Mouse (Mus musculus): ENCODE data around the gene Ttc30b.

DNA sequence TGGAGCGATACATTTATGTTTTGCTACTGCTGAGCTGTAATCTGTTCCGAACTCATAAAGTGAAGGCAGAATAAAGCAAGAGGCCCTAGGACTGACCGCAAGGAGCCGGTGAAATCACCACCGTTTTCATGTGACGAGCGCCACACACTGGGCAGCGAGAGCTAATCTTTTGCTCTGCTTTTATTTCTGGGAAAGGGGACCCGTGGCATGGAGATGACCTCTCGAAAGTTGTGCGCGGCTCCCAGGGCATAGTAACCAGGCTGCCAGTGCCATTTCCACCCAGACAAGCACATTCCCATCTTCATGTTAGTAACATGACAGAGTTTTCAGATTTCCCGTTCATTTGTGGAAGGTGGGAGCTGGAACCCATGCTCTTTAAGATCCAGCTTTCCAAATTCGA lies 26.1 kb upstream of the Ttc30b start:
- peak; percentile 38; the same call in 1 of the 2 replicates for TF ChIP-seq CTCF (IDR thresholded peaks at IDR 0.05; ENCODE audit: control insufficient read depth, insufficient read depth, insufficient replicate concordance, low read depth, low read length)
- no peak for TF ChIP-seq POLR2A (IDR thresholded peaks at IDR 0.05; ENCODE audit: control insufficient read depth, low read depth, low read length)

Data from testis, adult 2 months (tissue).